Mouse (Mus musculus) cortical plate, adult 2 months (tissue): Measurements from ENCODE around the gene Cpe.

ENCODE experiments used
- CTCF ChIP-seq: fragments of 200-500 bp; IDR thresholded peaks from 2 replicates; pipeline ENCODE4 v1.5.1; 2011; ENCODE audit warnings: mild to moderate bottlenecking, control low read depth, low read length; ENCODE audit not compliant: insufficient read depth; ENCODE audit errors: extremely low read depth
- POLR2A ChIP-seq: fragments of 200-500 bp; IDR thresholded peaks from 2 replicates; pipeline ENCODE4 v1.6.1; 2011; ENCODE audit warnings: mild to moderate bottlenecking, low read length, control low read depth; ENCODE audit not compliant: insufficient read depth; ENCODE audit errors: extremely low read depth

GRCm38 (mm10) chr8:64726190-64726695, 33.4 kb upstream of the Cpe start:
- no peak for TF ChIP-seq POLR2A
- TF ChIP-seq CTCF, result no peak
